Comparison of ENCODE assay signal across 8 mouse cellular contexts in genomic region chr9:108808163-108808665, GRCm38 (mm10). TPM values are rescaled to one million over a fixed set of nuclear protein-coding genes. Genes with fewer than 3 reads are reported as not detected.
DNase-seq lines count a peak whose midpoint lies in the region; ATAC-seq and TF ChIP-seq lines count a peak whose summit lies in the region.

Gene Nckipsd (plus strand): TSS chr9:108808368.

- H3K4me3 ChIP-seq in bone marrow, adult 2 months (replicated peaks; ENCODE audit: control insufficient read depth, low read depth, low read length): peak within 1 kb of the TSS; percentile 80
- H3K4me3 ChIP-seq in embryonic facial prominence, embryonic 14.5 days (ENCODE audit: low read depth, low read length): peak within 1 kb of the TSS; percentile 80
- H3K4me3 ChIP-seq in heart, adult 2 months: peak within 1 kb of the TSS; percentile 95
- peak within 1 kb of the TSS; percentile 58 for H3K4me3 ChIP-seq in kidney, adult 2 months (ENCODE audit: insufficient read depth, low read depth, low read length)
- peak within 1 kb of the TSS; percentile 70 for H3K4me3 ChIP-seq in limb, embryonic 11.5 days (ENCODE audit: low read depth, low read length)
- peak within 1 kb of the TSS; percentile 70 for H3K4me3 ChIP-seq in midbrain, embryonic 13.5 days (replicated peaks)
- H3K4me3 ChIP-seq in small intestine, adult 2 months (ENCODE audit: low read depth, low read length): peak within 1 kb of the TSS; percentile 86

- H3K9me3 ChIP-seq in embryonic facial prominence, embryonic 14.5 days (ENCODE audit: control insufficient read depth, low read length): no peaks in the 10 kb centered on the region
- H3K9me3 ChIP-seq in limb, embryonic 11.5 days (ENCODE audit: control insufficient read depth, low read length): no peaks in the 10 kb centered on the region
- no peaks in the 10 kb centered on the region for H3K9me3 ChIP-seq in midbrain, embryonic 13.5 days

- H3K4me1 ChIP-seq in bone marrow, adult 2 months (ENCODE audit: control insufficient read depth, insufficient read depth, low read length): peaks cover 1% of the 10 kb centered on the region; the same call in 1 of the 2 replicates
- peaks cover 9% of the 10 kb centered on the region for H3K4me1 ChIP-seq in embryonic facial prominence, embryonic 14.5 days (ENCODE audit: control insufficient read depth, insufficient read depth, low read length)
- peaks cover 14% of the 10 kb centered on the region for H3K4me1 ChIP-seq in heart, adult 2 months (ENCODE audit: control insufficient read depth, insufficient read depth, low read length)
- H3K4me1 ChIP-seq in kidney, adult 2 months (ENCODE audit: control insufficient read depth, insufficient read depth, low read length): no peaks in the 10 kb centered on the region; the same call in 1 of the 2 replicates
- no peaks in the 10 kb centered on the region for H3K4me1 ChIP-seq in limb, embryonic 11.5 days (ENCODE audit: control insufficient read depth, insufficient read depth, low read length)
- H3K4me1 ChIP-seq in midbrain, embryonic 13.5 days (replicated peaks): peaks cover 15% of the 10 kb centered on the region
- H3K4me1 ChIP-seq in small intestine, adult 2 months (ENCODE audit: control insufficient read depth, insufficient read depth, insufficient read length, low read length): peaks cover 7% of the 10 kb centered on the region; the same call in 1 of the 2 replicates

- intact Hi-C loops in heart, adult 2 months (cut with DNase I): loop anchor here (2.0 kb wide), 1 partner anchor 19 kb away; the partner anchor contains the start of gene Celsr3

- no peaks in the 10 kb centered on the region for H3K79me2 ChIP-seq in heart, adult 2 months (replicated peaks; ENCODE audit: control insufficient read depth, insufficient read depth, low read length)

- peak within 1 kb of the TSS; percentile 82 for H3K4me2 ChIP-seq in embryonic facial prominence, embryonic 14.5 days (ENCODE audit: low read depth, low read length)
- peak within 1 kb of the TSS; percentile 91 for H3K4me2 ChIP-seq in limb, embryonic 11.5 days (ENCODE audit: low read depth, severe bottlenecking)
- peak within 1 kb of the TSS; percentile 88 for H3K4me2 ChIP-seq in midbrain, embryonic 13.5 days (replicated peaks)

- peak; percentile 88 for DNase-seq in 3T3-L1 (ENCODE audit: low read depth, low spot score)
- peak; percentile 91 for DNase-seq in embryonic facial prominence, embryonic 14.5 days (ENCODE audit: low spot score)
- DNase-seq in heart, adult 2 months: peak; percentile 95 to 98
- DNase-seq in kidney, adult 2 months: peak; percentile 95
- peak; percentile 99 for DNase-seq in limb, embryonic 11.5 days (ENCODE audit: low spot score)

- TF ChIP-seq CTCF in bone marrow, adult 2 months (IDR thresholded peaks at IDR 0.05; ENCODE audit: control insufficient read depth, insufficient read depth, low read length): peak; percentile 77
- TF ChIP-seq CTCF in heart, adult 2 months (IDR thresholded peaks at IDR 0.05): peak; percentile 89
- TF ChIP-seq CTCF in kidney, adult 2 months (conservative IDR thresholded peaks at IDR 0.05; ENCODE audit: insufficient read depth, insufficient read length, low read depth, low read length): peak; percentile 68
- TF ChIP-seq CTCF in small intestine, adult 2 months (IDR thresholded peaks at IDR 0.05; ENCODE audit: extremely low read depth, insufficient read length, insufficient replicate concordance, low read depth, low read length): peak; percentile 84

- no peaks in the 10 kb centered on the region for H3K27me3 ChIP-seq in embryonic facial prominence, embryonic 14.5 days (replicated peaks; ENCODE audit: control insufficient read depth, insufficient read depth, low read length)
- no peaks in the 10 kb centered on the region for H3K27me3 ChIP-seq in heart, adult 2 months (ENCODE audit: control insufficient read depth, insufficient read depth, low read length)
- no peaks in the 10 kb centered on the region for H3K27me3 ChIP-seq in kidney, adult 2 months (replicated peaks; ENCODE audit: control insufficient read depth, insufficient read depth, low read length)
- H3K27me3 ChIP-seq in limb, embryonic 11.5 days (ENCODE audit: control insufficient read depth, insufficient read depth, low read length): no peaks in the 10 kb centered on the region
- no peaks in the 10 kb centered on the region for H3K27me3 ChIP-seq in midbrain, embryonic 13.5 days
- no peaks in the 10 kb centered on the region for H3K27me3 ChIP-seq in small intestine, adult 2 months (ENCODE audit: control insufficient read depth, insufficient read depth, low read length)

- peak within 1 kb of the TSS; percentile 84 for H3K9ac ChIP-seq in embryonic facial prominence, embryonic 14.5 days (ENCODE audit: low read depth, low read length)
- H3K9ac ChIP-seq in heart, adult 2 months (ENCODE audit: low read depth, low read length): peak within 1 kb of the TSS; percentile 99
- peak within 1 kb of the TSS; percentile 83 for H3K9ac ChIP-seq in limb, embryonic 11.5 days (ENCODE audit: low read length)
- H3K9ac ChIP-seq in midbrain, embryonic 13.5 days (replicated peaks): peak within 1 kb of the TSS; percentile 86

- H3K27ac ChIP-seq in bone marrow, adult 2 months (ENCODE audit: control insufficient read depth, insufficient read depth, low read depth, low read length, poor library complexity): peak within 1 kb of the TSS; percentile 47
- H3K27ac ChIP-seq in embryonic facial prominence, embryonic 14.5 days (replicated peaks; ENCODE audit: low read depth, low read length): no peak within 1 kb of the TSS
- peak within 1 kb of the TSS; percentile 89 for H3K27ac ChIP-seq in heart, adult 2 months
- 0 out of 2 replicates have a peak within 1 kb of the TSS, but pooled peaks have one; percentile 3 for H3K27ac ChIP-seq in kidney, adult 2 months (ENCODE audit: insufficient read depth, low read depth, low read length)
- no peak within 1 kb of the TSS for H3K27ac ChIP-seq in limb, embryonic 11.5 days (replicated peaks; ENCODE audit: low read depth, low read length)
- peak within 1 kb of the TSS; percentile 54; the same call in 1 of the 2 replicates for H3K27ac ChIP-seq in midbrain, embryonic 13.5 days
- no peak within 1 kb of the TSS; the same call in 1 of the 2 replicates for H3K27ac ChIP-seq in small intestine, adult 2 months (ENCODE audit: insufficient read depth, low read depth, low read length)

- H3K36me3 ChIP-seq in embryonic facial prominence, embryonic 14.5 days (ENCODE audit: control insufficient read depth, insufficient read depth, low read length): peaks cover 65% of the 10 kb centered on the region
- H3K36me3 ChIP-seq in heart, adult 2 months (ENCODE audit: control insufficient read depth, insufficient read depth, low read length): no peaks in the 10 kb centered on the region; the same call in 1 of the 2 replicates
- H3K36me3 ChIP-seq in kidney, adult 2 months (ENCODE audit: control insufficient read depth, insufficient read depth, low read length): 0 out of 2 replicates have a peak, but pooled peaks cover 1% of the 10 kb centered on the region
- H3K36me3 ChIP-seq in limb, embryonic 11.5 days (ENCODE audit: control insufficient read depth, insufficient read depth, low read length): peaks cover 14% of the 10 kb centered on the region
- H3K36me3 ChIP-seq in midbrain, embryonic 13.5 days: peaks cover 67% of the 10 kb centered on the region
- peaks cover 36% of the 10 kb centered on the region for H3K36me3 ChIP-seq in small intestine, adult 2 months (ENCODE audit: control insufficient read depth, insufficient read depth, low read length)

- 0 out of 2 replicates have a peak, but pooled peaks have one; percentile 49 for TF ChIP-seq EP300 in heart, adult 2 months (IDR thresholded peaks at IDR 0.05; ENCODE audit: insufficient read depth, low read depth, low read length)

- peak; percentile 55; the same call in 1 of the 2 replicates for TF ChIP-seq POLR2A in bone marrow, adult 2 months (IDR thresholded peaks at IDR 0.05; ENCODE audit: borderline replicate concordance, control insufficient read depth, low read depth, low read length)
- peak; percentile 54; the same call in 1 of the 2 replicates for TF ChIP-seq POLR2A in heart, adult 2 months (IDR thresholded peaks at IDR 0.05; ENCODE audit: insufficient read depth, low read depth, low read length)
- peak; percentile 23 for TF ChIP-seq POLR2A in kidney, adult 2 months (IDR thresholded peaks at IDR 0.05; ENCODE audit: low read depth, low read length)
- TF ChIP-seq POLR2A in small intestine, adult 2 months (IDR thresholded peaks at IDR 0.05; ENCODE audit: low read depth, low read length): 0 out of 2 replicates have a peak, but pooled peaks have one; percentile 5

- ATAC-seq in embryonic facial prominence, embryonic 14.5 days (ENCODE audit: low read depth): peak; percentile 87
- ATAC-seq in limb, embryonic 11.5 days (ENCODE audit: insufficient number of reproducible peaks, low FRiP score, low TSS enrichment, low read depth): peak; percentile 86
- ATAC-seq in midbrain, embryonic 13.5 days: peak; percentile 88

- under 1% methylated on average over 62 of the region's 62 CpGs for WGBS in bone marrow, adult 2 months
- WGBS in embryonic facial prominence, embryonic 14.5 days: under 1% methylated on average over 39 of the region's 62 CpGs
- under 1% methylated on average over 62 of the region's 62 CpGs for WGBS in heart, adult 2 months
- under 1% methylated on average over 62 of the region's 62 CpGs for WGBS in kidney, adult 2 months
- under 1% methylated on average over 58 of the region's 62 CpGs for WGBS in limb, embryonic 11.5 days
- under 1% methylated on average over 62 of the region's 62 CpGs for WGBS in midbrain, embryonic 13.5 days
- under 1% methylated on average over 62 of the region's 62 CpGs for WGBS in small intestine, adult 2 months

RNA-seq across cellular contexts. Expression of gene Nckipsd, which starts in this region (rescaled TPM):
- polyA plus RNA-seq in bone marrow, adult 2 months (2011; ENCODE audit: insufficient read depth, insufficient read length, low replicate concordance, missing spikeins): 10.0 and 13.4 TPM in 2 replicates
- polyA plus RNA-seq in embryonic facial prominence, embryonic 14.5 days (2014; fragmentation: Nextera tagmentation; extraction: Ambion mirVana): 12.2 and 16.8 TPM in 2 replicates
- total RNA-seq in heart, adult 2 months (2021): 1 to 10 TPM; 7.8 to 8.9 TPM
- 16.8 and 19.6 TPM in 2 replicates for polyA plus RNA-seq in heart, adult 2 months (2012; rRNA removed)
- 19.1 and 24.1 TPM in 2 replicates for polyA plus RNA-seq in kidney, adult 2 months (2012; rRNA removed)
- polyA plus RNA-seq in limb, embryonic 11.5 days (2014; fragmentation: Nextera tagmentation; extraction: Ambion mirVana): 13.9 and 15.7 TPM in 2 replicates
- polyA plus RNA-seq in midbrain, embryonic 13.5 days (2015; fragmentation: Nextera tagmentation; extraction: Ambion mirVana): 20.9 and 29.5 TPM in 2 replicates
- polyA plus RNA-seq in small intestine, adult 2 months (2012; rRNA removed): 13.5 and 18.1 TPM in 2 replicates

Comparison
In these comparisons a context has a peak if more than half of its experiments do, and no peak if none do; other contexts are left out.
1. H3K27ac ChIP-seq: peak in bone marrow, adult 2 months (single experiment), heart, adult 2 months (single experiment), kidney, adult 2 months (single experiment) and midbrain, embryonic 13.5 days (single experiment); none in embryonic facial prominence, embryonic 14.5 days (single experiment), limb, embryonic 11.5 days (single experiment) and small intestine, adult 2 months (single experiment).
2. POLR2A ChIP-seq: peak in every context shown above with its lines; median percentile 55 in bone marrow, adult 2 months; 54 in heart, adult 2 months; 23 in kidney, adult 2 months; 5 in small intestine, adult 2 months.
3. Peak in every context shown above with its lines, with median percentiles within 50 percentile points of each other: DNase-seq, H3K4me3 ChIP-seq, CTCF ChIP-seq, ATAC-seq, H3K4me2 ChIP-seq and H3K9ac ChIP-seq.